Mouse (Mus musculus) hindbrain, embryonic 15.5 days (tissue): ENCODE results near the gene Lamb3. TPM values are rescaled to one million over a fixed set of nuclear protein-coding genes. Genes with fewer than 3 reads are reported as not detected.

ENCODE experiments used
- ATAC-seq: fragments of 200-750 bp; cut with Nextera tagmentation; 2 replicates; pipeline ENCODE4 v1.8.0; 2017; ENCODE audit warnings: low read depth, moderate number of reproducible peaks, moderate TSS enrichment; ENCODE audit not compliant: low FRiP score
- H3K27ac ChIP-seq: fragments of 300-500 bp; sonication (generic); replicated peaks from 2 replicates; pipeline ENCODE4 v1.5.1; 2015; ENCODE audit warnings: mild to moderate bottlenecking, inconsistent platforms
- H3K27me3 ChIP-seq: fragments of 300-500 bp; sonication (generic); 2 replicates; pipeline ENCODE4 v1.6.1; 2015; ENCODE audit warnings: control low read depth, inconsistent platforms
- H3K36me3 ChIP-seq: fragments of 300-500 bp; sonication (generic); 2 replicates; pipeline ENCODE4 v1.6.1; 2015; ENCODE audit warnings: control low read depth, inconsistent platforms
- H3K4me1 ChIP-seq: fragments of 300-500 bp; sonication (generic); replicated peaks from 2 replicates; pipeline ENCODE4 v1.6.1; 2015; ENCODE audit warnings: control low read depth, inconsistent platforms
- H3K4me2 ChIP-seq: fragments of 300-500 bp; sonication (generic); 2 replicates; pipeline ENCODE4 v1.6.1; 2015; ENCODE audit warnings: moderate library complexity, mild to moderate bottlenecking, inconsistent platforms
- H3K4me3 ChIP-seq: fragments of 300-500 bp; sonication (generic); 2 replicates; pipeline ENCODE4 v1.5.1; 2015; ENCODE audit warnings: mild to moderate bottlenecking, inconsistent platforms
- H3K9ac ChIP-seq: fragments of 300-500 bp; sonication (generic); 2 replicates; pipeline ENCODE4 v1.6.1; 2015; ENCODE audit warnings: inconsistent platforms
- H3K9me3 ChIP-seq: fragments of 300-500 bp; sonication (generic); 2 replicates; pipeline ENCODE4 v1.6.1; 2016; ENCODE audit warnings: control low read depth, inconsistent platforms
- WGBS: fragments of 180-500 bp; shearing (Covaris S2); methylation state at CpG from one replicate; pipeline ENCODE4 v1.1.7; 2015; 5-methylcytosine and 5-hydroxymethylcytosine counted together
- polyA plus RNA-seq: library from polyadenylated mRNA; unstranded; fragments of >200 nt; fragmentation: Nextera tagmentation; extraction: Ambion mirVana; gene quantifications from 2 replicates; pipeline ENCODE4 v1.2.1, GENCODE M21; 2015

Gene Lamb3
- polyA plus RNA-seq, 1 experiment from 2014 or later: 0.54 TPM

DNA sequence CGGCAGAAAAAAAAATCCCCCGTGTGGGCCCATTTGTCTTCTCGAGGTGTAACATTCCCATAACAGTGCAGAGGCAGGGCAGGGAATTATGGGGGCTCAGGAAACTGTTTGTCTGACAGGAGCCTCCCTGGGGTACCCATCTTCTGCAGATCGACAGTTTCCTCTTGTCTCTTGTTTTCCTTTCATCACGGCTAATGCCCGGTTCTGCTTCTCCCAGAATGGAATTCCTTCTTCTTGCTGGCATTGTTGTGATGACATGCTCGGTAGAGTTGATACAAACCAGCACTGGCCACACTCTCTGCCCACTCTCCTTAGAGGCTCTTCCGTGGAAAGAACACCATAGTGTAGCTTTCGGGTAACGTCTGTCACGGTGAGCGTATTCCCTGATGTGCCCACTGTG, 182.5 kb downstream of the Lamb3 start:
- Histone ChIP-seq H3K4me1 (peaks cover 36% of the 10 kb centered on the region), H3K9me3 (no peaks in the 10 kb centered on the region), H3K4me3 (no peak overlapping the region), H3K27me3 (peaks cover 4% of the 10 kb centered on the region; the same call in 1 of the 2 replicates), H3K4me2 (no peak overlapping the region), H3K9ac (no peak overlapping the region), H3K27ac (peak overlapping the region; percentile 26), H3K36me3 (no peaks in the 10 kb centered on the region)
- ATAC-seq: no peak
- WGBS: 20% methylated on average over 12 of the region's 12 CpGs

DNA sequence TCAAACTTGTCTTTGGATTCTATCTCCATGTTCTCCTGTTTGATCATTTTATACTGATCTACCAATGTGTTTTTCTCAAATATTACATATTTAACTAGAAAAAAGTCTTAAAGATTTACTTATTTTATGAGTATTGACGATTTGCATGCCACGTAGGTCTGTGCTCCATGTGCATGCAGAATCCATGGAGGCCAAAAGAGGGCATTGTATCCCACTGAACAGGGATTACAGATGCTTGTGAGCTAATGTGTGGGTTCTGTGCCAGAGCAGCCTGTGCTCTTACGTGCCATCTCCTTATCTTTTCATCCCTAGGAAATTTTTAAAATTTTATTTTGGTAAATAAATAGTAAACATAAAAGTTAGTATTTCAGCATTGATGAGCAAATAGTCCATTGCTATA, 184.8 kb downstream of the Lamb3 start:
- Histone ChIP-seq H3K4me2 (no peak overlapping the region), H3K27ac (no peak overlapping the region), H3K4me3 (no peak overlapping the region), H3K9ac (no peak overlapping the region), H3K36me3 (no peaks in the 10 kb centered on the region), H3K27me3 (peaks cover 4% of the 10 kb centered on the region; the same call in 1 of the 2 replicates), H3K4me1 (peaks cover 25% of the 10 kb centered on the region), H3K9me3 (no peaks in the 10 kb centered on the region)
- WGBS: 83% methylated on average over 3 of the region's 3 CpGs
- no peak for ATAC-seq

Other genes with a start within 250 kb of the Lamb3 start
- 5.8 and 5.9 TPM in 2 replicates for gene Syt14, start 171.9 kb upstream of the Lamb3 start, polyA plus RNA-seq
- 6.7 and 7.2 TPM in 2 replicates for gene Diexf, start 77.4 kb upstream of the Lamb3 start, polyA plus RNA-seq
- gene Irf6, start 54.6 kb upstream of the Lamb3 start, polyA plus RNA-seq: 0.72 and 0.75 TPM in 2 replicates
- gene A130010J15Rik, start 39.7 kb upstream of the Lamb3 start, polyA plus RNA-seq: 11.1 and 11.8 TPM in 2 replicates
- 2.3 and 2.5 TPM in 2 replicates for gene Traf3ip3, start 6.0 kb upstream of the Lamb3 start, polyA plus RNA-seq
- 0.28 and 0.40 TPM in 2 replicates for gene Hsd11b1, start 56.4 kb downstream of the Lamb3 start, polyA plus RNA-seq
- gene G0s2, start 65.5 kb downstream of the Lamb3 start, polyA plus RNA-seq: 7.9 and 8.2 TPM in 2 replicates
- 40.5 and 41.0 TPM in 2 replicates for gene Camk1g, start 162.6 kb downstream of the Lamb3 start, polyA plus RNA-seq